Mouse (Mus musculus) midbrain, embryonic 12.5 days (tissue): ENCODE results near the gene Rb1. TPM values are rescaled to one million over a fixed set of nuclear protein-coding genes. Genes with fewer than 3 reads are reported as not detected.

Source experiments
- ATAC-seq: fragments of 200-750 bp; cut with Nextera tagmentation; 2 replicates; pipeline ENCODE4 v1.8.0; 2017; ENCODE audit warnings: low read depth, moderate TSS enrichment, moderate library complexity; ENCODE audit not compliant: low FRiP score
- H3K27ac ChIP-seq: fragments of 300-500 bp; sonication (generic); replicated peaks from 2 replicates; pipeline ENCODE4 v1.5.1; 2016; ENCODE audit warnings: mild to moderate bottlenecking
- H3K27me3 ChIP-seq: fragments of 300-500 bp; sonication (generic); 2 replicates; pipeline ENCODE4 v1.6.1; 2016; ENCODE audit warnings: mild to moderate bottlenecking
- H3K36me3 ChIP-seq: fragments of 300-500 bp; sonication (generic); 2 replicates; pipeline ENCODE4 v1.6.1; 2016
- H3K4me1 ChIP-seq: fragments of 300-500 bp; sonication (generic); 2 replicates; pipeline ENCODE4 v1.6.1; 2016
- H3K4me2 ChIP-seq: fragments of 300-500 bp; sonication (generic); replicated peaks from 2 replicates; pipeline ENCODE4 v1.6.1; 2016; ENCODE audit warnings: mild to moderate bottlenecking, moderate library complexity
- H3K4me3 ChIP-seq: fragments of 300-500 bp; sonication (generic); 2 replicates; pipeline ENCODE4 v1.5.1; 2016; ENCODE audit warnings: mild to moderate bottlenecking
- H3K9ac ChIP-seq: fragments of 300-500 bp; sonication (generic); replicated peaks from 2 replicates; pipeline ENCODE4 v1.6.1; 2016; ENCODE audit warnings: mild to moderate bottlenecking, moderate library complexity
- H3K9me3 ChIP-seq: fragments of 300-500 bp; sonication (generic); 2 replicates; pipeline ENCODE4 v1.6.1; 2016; ENCODE audit warnings: mild to moderate bottlenecking
- WGBS: fragments of 180-500 bp; shearing (Covaris S2); methylation state at CpG from one replicate; pipeline ENCODE4 v1.1.7; 2016; 5-methylcytosine and 5-hydroxymethylcytosine counted together
- polyA plus RNA-seq: library from polyadenylated mRNA; unstranded; fragments of >200 nt; fragmentation: Nextera tagmentation; extraction: Ambion mirVana; gene quantifications from 2 replicates; pipeline ENCODE4 v1.2.1, GENCODE M21; 2016

Rb1 gene
- polyA plus RNA-seq, 1 experiment from 2014 or later: 34.0 TPM

DNA sequence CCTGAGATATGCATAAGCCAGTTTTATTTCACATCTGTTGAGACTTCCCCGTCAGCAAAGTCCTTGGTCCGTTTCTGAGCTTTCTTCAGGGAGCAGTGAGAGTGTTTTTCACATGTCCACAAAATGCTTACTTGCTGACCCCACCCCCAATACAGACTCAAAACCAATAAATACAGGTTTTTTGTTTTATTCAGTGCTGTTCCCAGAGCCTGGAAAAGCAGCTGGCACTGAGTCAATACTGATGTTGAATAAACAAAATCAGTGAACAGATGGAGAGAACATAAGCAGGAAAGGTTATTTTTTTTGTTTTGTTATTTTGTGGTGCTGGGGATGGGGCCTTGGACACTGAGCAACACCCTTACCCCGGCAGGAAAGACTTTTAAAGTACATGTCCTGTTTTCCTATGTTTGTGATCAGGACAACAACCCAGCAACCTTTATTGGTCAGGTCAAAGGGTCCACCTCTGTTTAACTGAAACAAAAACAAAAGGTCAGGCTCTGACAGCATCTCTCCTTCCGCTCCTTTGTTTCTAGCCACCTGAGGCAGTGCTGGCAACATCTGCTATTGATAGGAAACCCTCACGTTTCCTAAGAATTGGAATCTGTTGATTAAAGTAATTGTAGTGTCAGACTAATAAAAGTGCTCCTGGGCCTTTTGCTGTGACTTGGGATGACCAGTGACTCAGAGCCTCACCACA is 94.2 kb downstream of the Rb1 start:
- Histone ChIP-seq H3K9me3 (no peaks in the 10 kb centered on the region), H3K27ac (0 out of 2 replicates have a peak overlapping the region, but pooled peaks have one; percentile 4), H3K4me3 (no peak overlapping the region), H3K36me3 (no peaks in the 10 kb centered on the region), H3K4me1 (peaks cover 15% of the 10 kb centered on the region; the same call in 1 of the 2 replicates), H3K27me3 (no peaks in the 10 kb centered on the region), H3K9ac (no peak overlapping the region), H3K4me2 (no peak overlapping the region)
- 32% methylated on average over 5 of the region's 5 CpGs for WGBS
- no peak for ATAC-seq

DNA sequence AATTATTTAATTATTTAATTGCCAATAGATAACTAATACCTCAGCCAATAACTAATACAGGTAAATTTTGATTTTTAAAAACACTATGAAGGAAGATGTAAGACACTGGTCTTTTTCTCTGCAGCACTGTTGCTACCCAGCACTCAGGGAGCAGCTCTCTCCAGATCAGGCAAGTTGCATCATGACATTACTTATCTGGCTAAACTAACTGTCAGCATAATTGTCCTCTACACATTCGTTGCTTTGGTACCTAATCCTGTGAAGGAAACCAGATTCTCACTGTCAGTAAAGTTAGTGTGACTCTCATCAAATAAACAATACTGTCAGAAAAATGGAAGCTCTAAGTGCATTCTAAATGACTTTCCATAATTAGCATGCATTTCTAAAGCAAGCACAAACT is 98.8 kb downstream of the Rb1 start:
- Histone ChIP-seq H3K4me2 (no peak overlapping the region), H3K9ac (no peak overlapping the region), H3K4me3 (no peak overlapping the region), H3K27me3 (no peaks in the 10 kb centered on the region), H3K27ac (no peak overlapping the region), H3K4me1 (peaks cover 6% of the 10 kb centered on the region; the same call in 1 of the 2 replicates), H3K36me3 (no peaks in the 10 kb centered on the region), H3K9me3 (no peaks in the 10 kb centered on the region)
- 36% methylated on average over 1 of the region's 1 CpGs for WGBS
- ATAC-seq: no peak

- peaks cover 1% of the 10 kb centered on the region; the same call in 1 of the 2 replicates for H3K4me1 ChIP-seq
- ATAC-seq: no peak; the same call in 1 of the 2 replicates
- no peaks in the 10 kb centered on the region for H3K27me3 ChIP-seq
- WGBS: 67% methylated on average over 3 of the region's 3 CpGs
- no peak overlapping the region for H3K9ac ChIP-seq
- no peak overlapping the region for H3K4me2 ChIP-seq
- H3K36me3 ChIP-seq: no peaks in the 10 kb centered on the region
- H3K9me3 ChIP-seq: no peaks in the 10 kb centered on the region
- no peak overlapping the region for H3K4me3 ChIP-seq
- no peak overlapping the region for H3K27ac ChIP-seq
These were observed 99.3 kb downstream of the Rb1 start for GRCm38 (mm10) chr14:73226346-73226745.

DNA sequence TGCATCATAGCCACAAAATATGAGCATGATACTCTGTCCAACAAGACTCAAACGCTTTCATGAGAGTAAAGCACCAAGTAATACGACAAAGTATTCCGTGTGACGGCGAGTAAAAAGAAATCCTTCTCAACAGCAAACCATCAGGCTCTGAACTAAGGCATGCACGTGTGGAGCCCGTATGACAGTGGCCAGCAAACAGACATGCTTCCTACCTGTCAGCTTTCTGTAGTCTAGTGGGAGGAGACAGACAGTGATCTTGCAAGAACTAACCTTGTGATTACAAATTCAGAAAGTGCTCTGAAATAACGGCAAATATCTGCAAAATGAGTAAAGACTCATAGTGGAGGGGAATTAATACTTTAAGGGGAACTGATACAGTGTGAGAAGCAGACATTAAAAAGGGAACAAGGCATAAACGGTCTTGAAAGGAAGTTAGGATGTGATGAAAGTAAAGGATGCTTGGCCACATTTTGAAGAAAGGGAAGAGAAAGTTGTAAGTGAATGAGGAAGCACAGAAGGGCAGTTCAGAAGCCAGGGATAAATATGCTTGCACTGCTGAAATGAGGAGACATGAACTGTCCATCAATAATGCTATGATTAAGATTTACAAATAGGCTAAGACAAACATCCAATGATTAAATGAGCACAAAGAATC is 103.2 kb downstream of the Rb1 start:
- Histone ChIP-seq H3K4me2 (no peak overlapping the region), H3K27ac (no peak overlapping the region), H3K9me3 (no peaks in the 10 kb centered on the region), H3K4me1 (no peaks in the 10 kb centered on the region), H3K4me3 (no peak overlapping the region), H3K9ac (no peak overlapping the region), H3K27me3 (no peaks in the 10 kb centered on the region), H3K36me3 (no peaks in the 10 kb centered on the region)
- ATAC-seq: no peak
- WGBS: 94% methylated on average over 9 of the region's 9 CpGs

DNA sequence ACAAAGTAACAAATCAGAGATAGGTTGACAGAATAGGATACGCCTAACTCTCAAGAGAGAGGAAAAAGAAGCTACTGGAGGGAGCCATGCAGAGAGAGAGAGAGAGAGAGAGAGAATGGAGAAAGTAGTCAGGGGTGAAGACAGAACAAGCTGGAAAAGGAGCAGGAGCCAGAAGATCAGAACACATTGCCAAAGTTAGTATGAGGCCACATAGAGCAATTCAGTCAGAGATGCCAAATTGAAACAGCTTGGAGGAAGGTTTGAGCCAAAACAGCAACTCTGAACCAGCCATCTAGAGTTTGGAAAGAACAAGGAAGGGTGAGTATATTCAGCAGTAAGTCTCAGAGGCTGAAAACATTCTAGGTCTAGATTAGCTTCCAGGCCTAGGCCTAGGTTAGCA is 108.6 kb downstream of the Rb1 start:
- H3K4me1 ChIP-seq: no peaks in the 10 kb centered on the region
- peaks cover 22% of the 10 kb centered on the region for H3K36me3 ChIP-seq
- 93% methylated on average over 1 of the region's 1 CpGs for WGBS
- H3K27me3 ChIP-seq: no peaks in the 10 kb centered on the region
- H3K4me3 ChIP-seq: no peak overlapping the region
- H3K4me2 ChIP-seq: no peak overlapping the region
- no peaks in the 10 kb centered on the region for H3K9me3 ChIP-seq
- no peak overlapping the region for H3K9ac ChIP-seq
- no peak overlapping the region for H3K27ac ChIP-seq
- ATAC-seq: no peak

GRCm38 (mm10) chr14:73211477-73211876 is 114.1 kb downstream of the Rb1 start:
- H3K4me3 ChIP-seq: no peak overlapping the region
- no peak overlapping the region for H3K9ac ChIP-seq
- peaks cover 32% of the 10 kb centered on the region for H3K36me3 ChIP-seq
- 96% methylated on average over 5 of the region's 5 CpGs for WGBS
- ATAC-seq: no peak
- H3K9me3 ChIP-seq: no peaks in the 10 kb centered on the region
- no peak overlapping the region for H3K27ac ChIP-seq
- H3K4me1 ChIP-seq: no peaks in the 10 kb centered on the region
- no peaks in the 10 kb centered on the region for H3K27me3 ChIP-seq
- H3K4me2 ChIP-seq: no peak overlapping the region

GRCm38 (mm10) chr14:73210196-73210595 is 115.4 kb downstream of the Rb1 start:
- H3K4me2 ChIP-seq: no peak overlapping the region
- no peaks in the 10 kb centered on the region for H3K27me3 ChIP-seq
- WGBS: 95% methylated on average over 8 of the region's 8 CpGs
- no peak overlapping the region for H3K4me3 ChIP-seq
- H3K9ac ChIP-seq: no peak overlapping the region
- peaks cover 21% of the 10 kb centered on the region for H3K36me3 ChIP-seq
- no peak overlapping the region for H3K27ac ChIP-seq
- no peaks in the 10 kb centered on the region for H3K9me3 ChIP-seq
- H3K4me1 ChIP-seq: no peaks in the 10 kb centered on the region
- ATAC-seq: no peak

- no peaks in the 10 kb centered on the region for H3K27me3 ChIP-seq
These were observed 116.4 kb downstream of the Rb1 start for GRCm38 (mm10) chr14:73209262-73209661.

GRCm38 (mm10) chr14:73204016-73204415 is 121.6 kb downstream of the Rb1 start:
- Histone ChIP-seq H3K9me3 (no peaks in the 10 kb centered on the region), H3K27me3 (no peaks in the 10 kb centered on the region)
- 93% methylated on average over 3 of the region's 3 CpGs for WGBS

More at GRCm38 (mm10) chr14:73209262-73209661, 116.4 kb downstream of the Rb1 start:
- Histone ChIP-seq H3K4me2 (no peak overlapping the region), H3K4me1 (no peaks in the 10 kb centered on the region), H3K36me3 (peaks cover 20% of the 10 kb centered on the region), H3K4me3 (no peak overlapping the region), H3K9me3 (no peaks in the 10 kb centered on the region), H3K27ac (no peak overlapping the region), H3K9ac (no peak overlapping the region)
- ATAC-seq: no peak

GRCm38 (mm10) chr14:73201447-73201846 is 124.2 kb downstream of the Rb1 start:
- no peak for ATAC-seq
- H3K27ac ChIP-seq: no peak overlapping the region
- H3K4me3 ChIP-seq: no peak overlapping the region
- no peak overlapping the region for H3K4me2 ChIP-seq
- no peak overlapping the region for H3K9ac ChIP-seq
- peaks cover 27% of the 10 kb centered on the region for H3K36me3 ChIP-seq
- H3K27me3 ChIP-seq: no peaks in the 10 kb centered on the region
- H3K9me3 ChIP-seq: no peaks in the 10 kb centered on the region
- H3K4me1 ChIP-seq: no peaks in the 10 kb centered on the region
- WGBS: 79% methylated on average over 3 of the region's 3 CpGs

More at GRCm38 (mm10) chr14:73204016-73204415, 121.6 kb downstream of the Rb1 start:
- no peak for ATAC-seq
- Histone ChIP-seq H3K4me1 (no peaks in the 10 kb centered on the region), H3K4me2 (no peak overlapping the region), H3K36me3 (peaks cover 10% of the 10 kb centered on the region; the same call in 1 of the 2 replicates), H3K4me3 (no peak overlapping the region), H3K9ac (no peak overlapping the region), H3K27ac (no peak overlapping the region)

GRCm38 (mm10) chr14:73199058-73199457 is 126.6 kb downstream of the Rb1 start:
- no peak overlapping the region for H3K9ac ChIP-seq
- no peak for ATAC-seq
- H3K36me3 ChIP-seq: peaks cover 31% of the 10 kb centered on the region
- no peaks in the 10 kb centered on the region for H3K4me1 ChIP-seq
- no peak overlapping the region for H3K27ac ChIP-seq
- H3K27me3 ChIP-seq: no peaks in the 10 kb centered on the region
- no peaks in the 10 kb centered on the region for H3K9me3 ChIP-seq
- H3K4me2 ChIP-seq: no peak overlapping the region
- H3K4me3 ChIP-seq: no peak overlapping the region
- 58% methylated on average over 5 of the region's 5 CpGs for WGBS

GRCm38 (mm10) chr14:73186875-73187274 is 138.7 kb downstream of the Rb1 start:
- WGBS: 83% methylated on average over 7 of the region's 7 CpGs
- Histone ChIP-seq H3K4me2 (no peak overlapping the region), H3K4me1 (no peaks in the 10 kb centered on the region), H3K27ac (no peak overlapping the region), H3K9me3 (no peaks in the 10 kb centered on the region), H3K36me3 (peaks cover 46% of the 10 kb centered on the region), H3K27me3 (no peaks in the 10 kb centered on the region), H3K4me3 (no peak overlapping the region), H3K9ac (no peak overlapping the region)
- no peak for ATAC-seq
